Mouse (Mus musculus) midbrain, embryonic 16.5 days (tissue): ENCODE measurements at regions not wholly inside any gene's neighbourhood (a gene's known extent, or its start where the extent isn't known, plus 50 kb on each side); places are given as distances from the start of the nearest gene placed in this dataset.
"Not testable (repeated sequence)": the region's sequence is repeated elsewhere in the genome, so short reads cannot be mapped to it uniquely, and the experiment has no call there.

Experiments used
- ATAC-seq: fragments of 200-750 bp; cut with Nextera tagmentation; 2 replicates; pipeline ENCODE4 v1.8.0; 2017; ENCODE audit warnings: moderate TSS enrichment
- H3K27ac ChIP-seq: fragments of 300-500 bp; sonication (generic); 2 replicates; pipeline ENCODE4 v1.5.1; 2014; ENCODE audit warnings: mild to moderate bottlenecking, low read length, mixed read lengths
- H3K27me3 ChIP-seq: fragments of 300-500 bp; sonication (generic); 2 replicates; pipeline ENCODE4 v1.6.1; 2014; ENCODE audit warnings: low read depth, low read length, mixed read lengths; ENCODE audit not compliant: control insufficient read depth, insufficient read depth
- H3K36me3 ChIP-seq: fragments of 300-500 bp; sonication (generic); 2 replicates; pipeline ENCODE4 v1.6.1; 2014; ENCODE audit warnings: mild to moderate bottlenecking, low read length, moderate library complexity, mixed read lengths; ENCODE audit not compliant: control insufficient read depth, insufficient read depth
- H3K4me1 ChIP-seq: fragments of 300-500 bp; sonication (generic); 2 replicates; pipeline ENCODE4 v1.6.1; 2014; ENCODE audit warnings: mild to moderate bottlenecking, low read length, mixed read lengths; ENCODE audit not compliant: control insufficient read depth, insufficient read depth
- H3K4me2 ChIP-seq: fragments of 300-500 bp; sonication (generic); 2 replicates; pipeline ENCODE4 v1.6.1; 2014; ENCODE audit warnings: mild to moderate bottlenecking, low read length, mixed read lengths
- H3K4me3 ChIP-seq: fragments of 300-500 bp; sonication (generic); 2 replicates; pipeline ENCODE4 v1.5.1; 2014; ENCODE audit warnings: low read depth, mild to moderate bottlenecking, low read length, moderate library complexity, mixed read lengths
- H3K9ac ChIP-seq: fragments of 300-500 bp; sonication (generic); 2 replicates; pipeline ENCODE4 v1.6.1; 2014; ENCODE audit warnings: low read depth, low read length, mixed read lengths
- H3K9me3 ChIP-seq: fragments of 300-500 bp; sonication (generic); replicated peaks from 2 replicates; pipeline ENCODE4 v1.6.1; 2014; ENCODE audit warnings: mild to moderate bottlenecking, low read length, mixed read lengths; ENCODE audit not compliant: control insufficient read depth, poor library complexity, severe bottlenecking
- WGBS: fragments of 180-500 bp; shearing (Covaris S2); extraction: QIAGEN DNeasy Blood & Tissue Kit; methylation state at CpG from one replicate; pipeline ENCODE4 v1.1.7; 2014; 5-methylcytosine and 5-hydroxymethylcytosine counted together

- H3K4me1 ChIP-seq = no peaks in the 10 kb centered on the region
- no peaks in the 10 kb centered on the region for H3K9me3 ChIP-seq
- 37% methylated on average over 2 of the region's 2 CpGs for WGBS
- no peak overlapping the region for H3K27ac ChIP-seq
- H3K27me3 ChIP-seq = no peaks in the 10 kb centered on the region
- no peak overlapping the region for H3K9ac ChIP-seq
- no peak for ATAC-seq
- H3K36me3 ChIP-seq = no peaks in the 10 kb centered on the region
- H3K4me3 ChIP-seq = no peak overlapping the region
- no peak overlapping the region for H3K4me2 ChIP-seq
These were observed 201.9 kb upstream of the Gm21897 start for GRCm38 (mm10) chr16:15115386-15115785.

- H3K4me2 ChIP-seq = no peak overlapping the region
- H3K36me3 ChIP-seq = no peaks in the 10 kb centered on the region
- no peaks in the 10 kb centered on the region for H3K27me3 ChIP-seq
- H3K4me3 ChIP-seq = no peak overlapping the region
- H3K4me1 ChIP-seq = no peaks in the 10 kb centered on the region
- 94% methylated on average over 1 of the region's 1 CpGs for WGBS
- H3K9ac ChIP-seq = no peak overlapping the region
- no peak for ATAC-seq
- no peak overlapping the region for H3K27ac ChIP-seq
- H3K9me3 ChIP-seq = no peaks in the 10 kb centered on the region
These were observed 197.5 kb upstream of the Gm21897 start for GRCm38 (mm10) chr16:15119799-15120198.

- H3K4me3 ChIP-seq = no peak overlapping the region
- no peak overlapping the region for H3K9ac ChIP-seq
- no peak for ATAC-seq
- H3K36me3 ChIP-seq = no peaks in the 10 kb centered on the region
- H3K4me2 ChIP-seq = no peak overlapping the region
- no peaks in the 10 kb centered on the region for H3K9me3 ChIP-seq
- no peaks in the 10 kb centered on the region for H3K4me1 ChIP-seq
- no peaks in the 10 kb centered on the region for H3K27me3 ChIP-seq
- WGBS = 90% methylated on average over 2 of the region's 2 CpGs
- no peak overlapping the region for H3K27ac ChIP-seq
These were observed 188.3 kb upstream of the Gm21897 start for GRCm38 (mm10) chr16:15128996-15129395.

GRCm38 (mm10) chr16:15129806-15130205 is 187.5 kb upstream of the Gm21897 start:
- H3K4me3 ChIP-seq = no peak overlapping the region
- H3K9me3 ChIP-seq = no peaks in the 10 kb centered on the region
- H3K27ac ChIP-seq = no peak overlapping the region
- H3K27me3 ChIP-seq = no peaks in the 10 kb centered on the region
- H3K36me3 ChIP-seq = no peaks in the 10 kb centered on the region
- no peak for ATAC-seq
- no peaks in the 10 kb centered on the region for H3K4me1 ChIP-seq
- 88% methylated on average over 2 of the region's 2 CpGs for WGBS
- H3K9ac ChIP-seq = no peak overlapping the region
- no peak overlapping the region for H3K4me2 ChIP-seq

GRCm38 (mm10) chr16:15157852-15158251 is 159.4 kb upstream of the Gm21897 start:
- Histone ChIP-seq H3K4me2 (no peak overlapping the region), H3K27me3 (no peaks in the 10 kb centered on the region), H3K9me3 (no peaks in the 10 kb centered on the region), H3K36me3 (no peaks in the 10 kb centered on the region), H3K4me1 (no peaks in the 10 kb centered on the region), H3K4me3 (no peak overlapping the region), H3K9ac (no peak overlapping the region), H3K27ac (no peak overlapping the region)
- no peak for ATAC-seq
- WGBS = 84% methylated on average over 2 of the region's 2 CpGs

GRCm38 (mm10) chr16:15175516-15175915 is 141.7 kb upstream of the Gm21897 start:
- WGBS = 93% methylated on average over 3 of the region's 3 CpGs
- Histone ChIP-seq H3K4me3 (no peak overlapping the region), H3K36me3 (no peaks in the 10 kb centered on the region), H3K4me1 (no peaks in the 10 kb centered on the region), H3K27me3 (no peaks in the 10 kb centered on the region), H3K4me2 (no peak overlapping the region), H3K9me3 (no peaks in the 10 kb centered on the region; the same call in 1 of the 2 replicates), H3K27ac (no peak overlapping the region), H3K9ac (no peak overlapping the region)
- ATAC-seq = no peak

GRCm38 (mm10) chr16:15185714-15186113 is 131.5 kb upstream of the Gm21897 start:
- H3K9ac ChIP-seq = no peak overlapping the region
- H3K4me2 ChIP-seq = no peak overlapping the region
- ATAC-seq = no peak
- H3K27me3 ChIP-seq = no peaks in the 10 kb centered on the region
- no peak overlapping the region for H3K27ac ChIP-seq
- H3K9me3 ChIP-seq = peaks cover 5% of the 10 kb centered on the region; the same call in 1 of the 2 replicates
- 94% methylated on average over 1 of the region's 1 CpGs for WGBS
- no peaks in the 10 kb centered on the region for H3K36me3 ChIP-seq
- no peaks in the 10 kb centered on the region for H3K4me1 ChIP-seq
- H3K4me3 ChIP-seq = no peak overlapping the region

GRCm38 (mm10) chr16:15194926-15195711 is 122.1 kb upstream of the Gm21897 start:
- no peaks in the 10 kb centered on the region for H3K4me1 ChIP-seq
- no peaks in the 10 kb centered on the region for H3K36me3 ChIP-seq
- no peak overlapping the region for H3K4me2 ChIP-seq
- no peak overlapping the region for H3K9ac ChIP-seq
- no peaks in the 10 kb centered on the region for H3K9me3 ChIP-seq
- H3K27me3 ChIP-seq = no peaks in the 10 kb centered on the region
- H3K27ac ChIP-seq = no peak overlapping the region
- H3K4me3 ChIP-seq = no peak overlapping the region
- no peak for ATAC-seq
- 80% methylated on average over 6 of the region's 6 CpGs for WGBS

- not testable (repeated sequence) for H3K4me3 ChIP-seq, H3K4me1 ChIP-seq, H3K27me3 ChIP-seq, ATAC-seq, H3K9ac ChIP-seq, H3K27ac ChIP-seq, H3K9me3 ChIP-seq, H3K36me3 ChIP-seq, H3K4me2 ChIP-seq
- 99% methylated on average over 8 of the region's 12 CpGs for WGBS
These were observed 121.3 kb upstream of the Gm21897 start for GRCm38 (mm10) chr16:15195931-15196330.
